ENCODE assay signal across 8 mouse cellular contexts in the genomic region with DNA sequence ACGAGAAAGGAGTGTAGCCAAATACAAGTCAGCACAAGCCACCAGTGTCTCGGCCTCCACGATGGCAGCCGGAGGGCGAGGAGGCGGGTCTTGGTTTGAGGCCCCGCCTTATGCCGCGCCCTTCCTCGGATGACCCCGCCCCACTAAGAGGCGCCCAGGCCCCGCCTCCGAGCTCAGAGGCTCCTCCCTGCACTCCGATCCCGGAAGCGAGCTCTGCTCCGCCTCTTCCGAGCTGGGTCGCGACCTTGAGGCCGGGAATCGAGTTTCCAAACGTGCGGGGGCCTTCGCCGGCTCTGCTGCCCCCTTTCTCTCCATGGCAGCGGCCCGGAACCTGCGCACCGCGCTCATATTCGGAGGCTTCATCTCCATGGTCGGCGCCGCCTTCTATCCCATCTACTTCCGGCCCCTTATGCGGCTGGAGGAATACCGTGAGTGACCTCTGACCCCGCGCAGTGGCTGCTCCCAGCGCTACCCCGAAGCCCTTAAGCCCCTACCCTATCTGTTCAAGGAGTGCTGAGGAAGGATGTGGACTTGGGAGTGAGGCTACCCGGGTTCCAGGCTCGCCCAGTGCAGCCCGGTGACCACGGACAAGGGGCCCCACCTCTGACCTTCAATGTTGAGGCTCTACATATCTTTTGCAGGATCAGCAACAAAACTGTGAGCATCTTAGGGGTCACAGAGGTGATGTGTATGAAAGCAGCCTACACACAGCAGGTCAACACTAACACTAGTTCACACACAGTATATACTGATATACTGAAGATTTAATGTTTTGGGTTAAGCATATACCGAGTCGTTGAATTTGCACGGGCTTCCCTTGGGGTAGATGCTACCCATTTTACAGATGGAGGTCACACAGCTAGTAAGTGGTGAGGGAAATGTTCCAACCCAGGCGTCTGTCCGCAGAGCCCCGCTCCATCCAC. TPM values are rescaled to one million over a fixed set of nuclear protein-coding genes. Genes with fewer than 3 reads are reported as not detected.
A peak's percentile ranks its signal among the peaks of the same experiment; 100 is the strongest.
DNase-seq lines count a peak whose midpoint lies in the region; ATAC-seq and TF ChIP-seq lines count a peak whose summit lies in the region.

Gene Smim20, plus strand, starts transcription at position 153 of the 923 bp plus-strand sequence.

- peak within 1 kb of the TSS; percentile 59 for H3K4me2 ChIP-seq in forebrain, embryonic 14.5 days (ENCODE audit: low read length)
- peak within 1 kb of the TSS; percentile 72 for H3K4me2 ChIP-seq in lung, embryonic 15.5 days

- H3K36me3 ChIP-seq in forebrain, embryonic 14.5 days (ENCODE audit: control insufficient read depth, insufficient read depth, low read length) = no peaks in the 10 kb centered on the region
- H3K36me3 ChIP-seq in lung, embryonic 15.5 days = no peaks in the 10 kb centered on the region

- no peak within 1 kb of the TSS for H3K27ac ChIP-seq in forebrain, embryonic 14.5 days (ENCODE audit: low read depth, low read length)
- peak within 1 kb of the TSS; percentile 92 for H3K27ac ChIP-seq in layer of hippocampus, adult 2 months
- H3K27ac ChIP-seq in lung, embryonic 15.5 days = peak within 1 kb of the TSS; percentile 65

- intact Hi-C loops in heart, postnatal 14 days (cut with DNase I) = no loop called here

- H3K4me1 ChIP-seq in forebrain, embryonic 14.5 days (ENCODE audit: control insufficient read depth, insufficient read depth, low read length) = no peaks in the 10 kb centered on the region; the same call in 1 of the 2 replicates
- H3K4me1 ChIP-seq in lung, embryonic 15.5 days = peaks cover 11% of the 10 kb centered on the region

- H3K27me3 ChIP-seq in forebrain, embryonic 14.5 days (replicated peaks; ENCODE audit: control insufficient read depth, insufficient read depth, low read length) = no peaks in the 10 kb centered on the region
- no peaks in the 10 kb centered on the region for H3K27me3 ChIP-seq in lung, embryonic 15.5 days

- H3K9ac ChIP-seq in forebrain, embryonic 14.5 days (ENCODE audit: low read length) = peak within 1 kb of the TSS; percentile 60
- peak within 1 kb of the TSS; percentile 54 for H3K9ac ChIP-seq in lung, embryonic 15.5 days

- H3K9me3 ChIP-seq in forebrain, embryonic 14.5 days (replicated peaks; ENCODE audit: control insufficient read depth, low read length) = no peaks in the 10 kb centered on the region
- H3K9me3 ChIP-seq in lung, embryonic 15.5 days = no peaks in the 10 kb centered on the region

- ATAC-seq in forebrain, embryonic 14.5 days = peak; percentile 90
- ATAC-seq in lung, embryonic 15.5 days (ENCODE audit: borderline replicate concordance, extremely low read depth, low FRiP score, low TSS enrichment) = peak; percentile 93

- no peak for TF ChIP-seq CTCF in layer of hippocampus, adult 2 months (conservative IDR thresholded peaks at IDR 0.05)

- 13% methylated on average over 53 of the region's 53 CpGs for WGBS in forebrain, embryonic 14.5 days
- 13% methylated on average over 53 of the region's 53 CpGs for WGBS in lung, embryonic 15.5 days

- peak within 1 kb of the TSS; percentile 53 for H3K4me3 ChIP-seq in forebrain, embryonic 14.5 days (ENCODE audit: low read depth, low read length)
- peak within 1 kb of the TSS; percentile 90 for H3K4me3 ChIP-seq in layer of hippocampus, adult 2 months
- H3K4me3 ChIP-seq in lung, embryonic 15.5 days = peak within 1 kb of the TSS; percentile 62

- DNase-seq in ES-CJ7 (ENCODE audit: low read depth, low spot score) = peak; percentile 91
- peak; percentile 82 for DNase-seq in cerebellum, adult 11 months
- DNase-seq in forebrain, embryonic 14.5 days (ENCODE audit: low spot score) = peak; percentile 84
- peak; percentile 84 to 91 for DNase-seq in heart, postnatal 14 days
- peak; percentile 85 for DNase-seq in layer of hippocampus, adult 2 months (ENCODE audit: low spot score in 2 of 2)
- DNase-seq in ovary, adult 18-20 months (ENCODE audit: low spot score) = peak; percentile 79
- DNase-seq in thymus, postnatal 0 days (ENCODE audit: low spot score) = peak; percentile 91

RNA-seq across cellular contexts. Expression of gene Smim20, which starts in this region (rescaled TPM):
- polyA plus RNA-seq in forebrain, embryonic 14.5 days (2014; fragmentation: Nextera tagmentation; extraction: Ambion mirVana) = 68.1 and 95.4 TPM in 2 replicates
- total RNA-seq in heart, postnatal 14 days (2021) = 10 to 100 TPM; 80.5 to 80.8 TPM
- total RNA-seq in layer of hippocampus, adult 2 months (2021) = 10 to 100 TPM; 41.1 to 43.7 TPM
- 88.2 and 89.1 TPM in 2 replicates for polyA plus RNA-seq in lung, embryonic 15.5 days (2015; fragmentation: Nextera tagmentation; extraction: Ambion mirVana)
- polyA plus RNA-seq in thymus, postnatal 0 days (2015; fragmentation: Nextera tagmentation; extraction: Ambion mirVana) = 102 and 104 TPM in 2 replicates
